Mouse (Mus musculus): Measurements from ENCODE around the gene Fam13c.

GRCm38 (mm10) chr10:70598081-70598515 is 157.8 kb downstream of the Fam13c start:
- TF ChIP-seq POLR2A (IDR thresholded peaks at IDR 0.05; ENCODE audit: insufficient read length, low read depth) (no peak), SRF (IDR thresholded peaks at IDR 0.05; ENCODE audit: control insufficient read depth, insufficient read length, low read depth) (no peak), USF1 (IDR thresholded peaks at IDR 0.05; ENCODE audit: low read depth) (no peak), E2F4 (IDR thresholded peaks at IDR 0.05; ENCODE audit: insufficient read depth) (no peak), MYOG (IDR thresholded peaks at IDR 0.05; ENCODE audit: control insufficient read depth in 1 of 3, insufficient read depth in 1 of 3, insufficient read length in 2 of 3, low read depth in 2 of 3) (no peak), TCF3 (IDR thresholded peaks at IDR 0.05; ENCODE audit: insufficient read length, low read depth) (no peak), POLR2AphosphoS2 (IDR thresholded peaks at IDR 0.05; ENCODE audit: insufficient read length, low read depth) (no peak), MYOD1 (IDR thresholded peaks at IDR 0.05; ENCODE audit: control insufficient read depth in 1 of 3, insufficient read length in 2 of 3, low read depth in 2 of 3) (no peak), CEBPB (IDR thresholded peaks at IDR 0.05; ENCODE audit: insufficient read depth, poor library complexity, severe bottlenecking) (no peak), TCF12 (IDR thresholded peaks at IDR 0.05; ENCODE audit: insufficient read depth, poor library complexity, severe bottlenecking) (no peak), MAX (IDR thresholded peaks at IDR 0.05; ENCODE audit: low read depth) (no peak), REST (IDR thresholded peaks at IDR 0.05; ENCODE audit: insufficient read depth, insufficient read length) (peak; percentile 76)

All from myocyte (in vitro differentiated cells).